Comparison of ENCODE assay signal across 16 mouse cellular contexts in genomic region chr2:60923756-60924544, GRCm38 (mm10). TPM values are rescaled to one million over a fixed set of nuclear protein-coding genes. Genes with fewer than 3 reads are reported as not detected.
A peak's percentile ranks its signal among the peaks of the same experiment; 100 is the strongest.
DNase-seq lines count a peak whose midpoint lies in the region; ATAC-seq and TF ChIP-seq lines count a peak whose summit lies in the region.
"Had no signal": no experiment of that assay in that cellular context is flagged by ENCODE, and none has a peak within 500 bp of the region (broad histone marks: within the 10 kb centered on the region; RNA-seq: fewer than 3 reads in every experiment).

No protein-coding gene starts in this region.

- peaks cover 6% of the 10 kb centered on the region; the same call in 1 of the 2 replicates for H3K79me2 ChIP-seq in macrophage (ENCODE audit: inconsistent target)

- H3K4me1 ChIP-seq in heart, embryonic 13.5 days: peaks cover 71% of the 10 kb centered on the region
- H3K4me1 ChIP-seq in stomach, embryonic 15.5 days: peaks cover 20% of the 10 kb centered on the region
- H3K4me1 ChIP-seq in stomach, postnatal 0 days (replicated peaks; ENCODE audit: control insufficient read depth, insufficient read depth): no peaks in the 10 kb centered on the region
- H3K4me1 ChIP-seq: midbrain, embryonic 12.5 days had no signal

- WGBS in heart, embryonic 13.5 days: 41% methylated on average over 11 of the region's 11 CpGs
- 60% methylated on average over 11 of the region's 11 CpGs for WGBS in stomach, embryonic 15.5 days
- 66% methylated on average over 11 of the region's 11 CpGs for WGBS in stomach, postnatal 0 days
- WGBS in macrophage (ENCODE audit: missing documents): 61% methylated on average over 9 of the region's 11 CpGs

- H3K9me3 ChIP-seq in heart, embryonic 13.5 days: no peaks in the 10 kb centered on the region
- H3K9me3 ChIP-seq in stomach, embryonic 15.5 days: no peaks in the 10 kb centered on the region
- H3K9me3 ChIP-seq in stomach, postnatal 0 days (ENCODE audit: control insufficient read depth, low read length): no peaks in the 10 kb centered on the region
- H3K9me3 ChIP-seq: embryonic facial prominence, embryonic 13.5 days; forebrain, embryonic 13.5 days; midbrain, embryonic 12.5 days had no signal

- no peak for ATAC-seq in heart, embryonic 13.5 days (ENCODE audit: extremely low read depth, insufficient number of reproducible peaks, low FRiP score, low TSS enrichment)
- no peak for ATAC-seq in stomach, embryonic 15.5 days (ENCODE audit: insufficient read depth, low FRiP score, low read depth)
- ATAC-seq in stomach, postnatal 0 days (ENCODE audit: low FRiP score, low TSS enrichment): no peak
- ATAC-seq: forebrain, embryonic 13.5 days; hindbrain, postnatal 0 days; liver, postnatal 0 days had no signal

- H3K4me3 ChIP-seq in heart, embryonic 13.5 days: no peak overlapping the region
- H3K4me3 ChIP-seq in stomach, embryonic 15.5 days (replicated peaks): no peak overlapping the region
- no peak overlapping the region for H3K4me3 ChIP-seq in stomach, postnatal 0 days (ENCODE audit: low read depth, low read length)
- no peak overlapping the region for H3K4me3 ChIP-seq in macrophage (ENCODE audit: inconsistent target)
- H3K4me3 ChIP-seq: embryonic facial prominence, embryonic 13.5 days; forebrain, embryonic 13.5 days; midbrain, embryonic 12.5 days had no signal

- DNase-seq in heart, postnatal 14 days: no peak
- no peak for DNase-seq in stomach, postnatal 0 days (ENCODE audit: low spot score)
- no peak for DNase-seq in right cerebral cortex, postnatal 4 days
- no peak for DNase-seq in embryo, embryonic 10.5 days (ENCODE audit: low spot score)
- no peak for DNase-seq in ovary, adult 18-20 months (ENCODE audit: low spot score)
- DNase-seq: adrenal gland, adult 8-10 months; cerebellum, postnatal 25 days; gastrocnemius, postnatal 10 days; liver, postnatal 0 days had no signal

- peak overlapping the region; percentile 74 for H3K27ac ChIP-seq in heart, embryonic 13.5 days (replicated peaks)
- H3K27ac ChIP-seq in stomach, embryonic 15.5 days: 0 out of 2 replicates have a peak overlapping the region, but pooled peaks have one; percentile 0
- H3K27ac ChIP-seq in stomach, postnatal 0 days (replicated peaks): no peak overlapping the region
- peak overlapping the region; percentile 32; the same call in 1 of the 2 replicates for H3K27ac ChIP-seq in macrophage
- H3K27ac ChIP-seq: embryonic facial prominence, embryonic 13.5 days; forebrain, embryonic 13.5 days; hindbrain, postnatal 0 days; midbrain, embryonic 12.5 days had no signal

- intact Hi-C loops in heart, postnatal 14 days (cut with DNase I): loop anchor here (2.0 kb wide), 1 partner anchor 39 kb away; the partner anchor contains the start of gene Rbms1

- TF ChIP-seq CTCF in stomach, postnatal 0 days (IDR thresholded peaks at IDR 0.05; ENCODE audit: low read depth): no peak

- no peak overlapping the region; the same call in 1 of the 2 replicates for H3K9ac ChIP-seq in heart, embryonic 13.5 days
- no peak overlapping the region for H3K9ac ChIP-seq in stomach, embryonic 15.5 days
- H3K9ac ChIP-seq in stomach, postnatal 0 days (ENCODE audit: low read length): no peak overlapping the region
- H3K9ac ChIP-seq: embryonic facial prominence, embryonic 13.5 days; forebrain, embryonic 13.5 days; liver, postnatal 0 days; midbrain, embryonic 12.5 days had no signal

- TF ChIP-seq EP300 in stomach, postnatal 0 days (optimal IDR thresholded peaks at IDR 0.05): no peak

- H3K27me3 ChIP-seq in heart, embryonic 13.5 days (replicated peaks): no peaks in the 10 kb centered on the region
- no peaks in the 10 kb centered on the region for H3K27me3 ChIP-seq in stomach, embryonic 15.5 days (replicated peaks)
- H3K27me3 ChIP-seq in stomach, postnatal 0 days (ENCODE audit: control insufficient read depth, insufficient read depth, low read length): no peaks in the 10 kb centered on the region
- H3K27me3 ChIP-seq: embryonic facial prominence, embryonic 13.5 days; forebrain, embryonic 13.5 days; midbrain, embryonic 12.5 days had no signal

- H3K36me3 ChIP-seq in heart, embryonic 13.5 days: no peaks in the 10 kb centered on the region
- H3K36me3 ChIP-seq in stomach, embryonic 15.5 days: no peaks in the 10 kb centered on the region
- H3K36me3 ChIP-seq in stomach, postnatal 0 days (ENCODE audit: control insufficient read depth, insufficient read depth, low read length): no peaks in the 10 kb centered on the region
- H3K36me3 ChIP-seq in macrophage (ENCODE audit: inconsistent target): no peaks in the 10 kb centered on the region
- H3K36me3 ChIP-seq: midbrain, embryonic 12.5 days had no signal

- H3K4me2 ChIP-seq in heart, embryonic 13.5 days: no peak overlapping the region
- H3K4me2 ChIP-seq in stomach, embryonic 15.5 days: no peak overlapping the region
- H3K4me2 ChIP-seq in stomach, postnatal 0 days (replicated peaks; ENCODE audit: low read depth): no peak overlapping the region
- H3K4me2 ChIP-seq: embryonic facial prominence, embryonic 13.5 days; forebrain, embryonic 13.5 days; midbrain, embryonic 12.5 days had no signal

RNA-seq across cellular contexts. Expression of gene Rbms1, which starts 39.0 kb away (rescaled TPM):
- 89.2 and 89.8 TPM in 2 replicates for polyA plus RNA-seq in heart, embryonic 13.5 days (2015; fragmentation: Nextera tagmentation; extraction: Ambion mirVana)
- total RNA-seq in heart, postnatal 14 days (2021): 10 to 100 TPM; 60.8 to 65.8 TPM
- 122 and 130 TPM in 2 replicates for polyA plus RNA-seq in stomach, embryonic 15.5 days (2015; fragmentation: Nextera tagmentation; extraction: Ambion mirVana)
- 81.1 and 83.9 TPM in 2 replicates for polyA plus RNA-seq in stomach, postnatal 0 days (2015; fragmentation: Nextera tagmentation; extraction: Ambion mirVana)
- 100 to 1,000 TPM; 143 to 390 (median 200) TPM for total RNA-seq in macrophage (2018; cell fraction: chromatin; rRNA removed)
- 100 to 1,000 TPM; 101 to 220 (median 132) TPM for total RNA-seq in macrophage (2018; cell fraction: cytosol; rRNA removed)
- 100 to 1,000 TPM; 161 to 450 (median 222) TPM for total RNA-seq in macrophage (2018; cell fraction: nucleus; rRNA removed)
- polyA plus RNA-seq in macrophage (2018): 83.2 to 170 TPM (median 149 TPM) in 3 replicates
